Mouse (Mus musculus): Measurements from ENCODE around the gene Gtf2b.

DNA sequence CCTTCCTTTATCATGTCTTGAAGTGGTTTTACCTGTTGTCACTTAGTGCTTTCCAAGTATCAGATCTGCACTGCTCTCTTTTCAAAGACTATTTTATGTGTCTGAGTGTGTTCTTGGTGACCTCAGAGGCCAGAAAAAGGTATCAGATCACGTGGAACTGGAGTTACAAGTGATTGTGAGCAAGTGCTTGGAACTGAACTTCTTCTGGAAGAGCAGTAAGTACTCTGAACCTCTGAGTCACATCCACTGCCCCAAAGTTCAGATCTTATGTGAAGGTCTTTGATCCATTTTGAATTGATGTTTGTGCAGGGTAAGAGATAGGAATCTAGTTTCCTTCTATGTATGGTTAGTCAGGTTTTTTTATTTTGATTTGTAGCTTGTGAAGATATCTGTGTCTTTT, 5.7 kb downstream of the Gtf2b start:
- TF ChIP-seq CTCF (conservative IDR thresholded peaks at IDR 0.05; ENCODE audit: low read length) (no peak), POU5F1 (IDR thresholded peaks at IDR 0.05; ENCODE audit: borderline replicate concordance, low read length) (no peak), NANOG (IDR thresholded peaks at IDR 0.05; ENCODE audit: borderline replicate concordance, low read length) (no peak)

Measured in E14TG2a.4 (cell line).